Mouse (Mus musculus): ENCODE data around the gene Smpd1.

Smpd1 gene

GRCm38 (mm10) chr7:105562317-105562716 is 8.2 kb downstream of the Smpd1 start:
- 64% methylated on average over 3 of the region's 3 CpGs for WGBS

- WGBS: 46% methylated on average over 3 of the region's 3 CpGs
Measured at GRCm38 (mm10) chr7:105563367-105563766, 9.2 kb downstream of the Smpd1 start.

GRCm38 (mm10) chr7:105565071-105565836 is 11.1 kb downstream of the Smpd1 start:
- whole genome bisulfite sequencing: 63% methylated on average over 17 of the region's 17 CpGs

- 11% methylated on average over 7 of the region's 7 CpGs for WGBS
Measured at GRCm38 (mm10) chr7:105568583-105568982, 14.4 kb downstream of the Smpd1 start.

- WGBS: 6% methylated on average over 6 of the region's 6 CpGs
Measured at GRCm38 (mm10) chr7:105568988-105569471, 14.9 kb downstream of the Smpd1 start.

GRCm38 (mm10) chr7:105569512-105570496 is 15.6 kb downstream of the Smpd1 start:
- WGBS: 16% methylated on average over 12 of the region's 12 CpGs

GRCm38 (mm10) chr7:105570756-105571155 is 16.6 kb downstream of the Smpd1 start:
- WGBS: 34% methylated on average over 4 of the region's 4 CpGs

GRCm38 (mm10) chr7:105572949-105573348 is 18.8 kb downstream of the Smpd1 start:
- WGBS: 41% methylated on average over 8 of the region's 8 CpGs

GRCm38 (mm10) chr7:105574537-105574936 is 20.4 kb downstream of the Smpd1 start:
- WGBS: 63% methylated on average over 4 of the region's 4 CpGs

GRCm38 (mm10) chr7:105576166-105576748 is 22.1 kb downstream of the Smpd1 start:
- 28% methylated on average over 3 of the region's 3 CpGs for WGBS

- 68% methylated on average over 6 of the region's 6 CpGs for WGBS
Measured at GRCm38 (mm10) chr7:105577377-105577871, 23.3 kb downstream of the Smpd1 start.

- WGBS: 55% methylated on average over 2 of the region's 2 CpGs
Measured at GRCm38 (mm10) chr7:105578481-105578880, 24.3 kb downstream of the Smpd1 start.

GRCm38 (mm10) chr7:105580627-105581089 is 26.5 kb downstream of the Smpd1 start:
- 2% methylated on average over 21 of the region's 22 CpGs for WGBS

GRCm38 (mm10) chr7:105581094-105581703 is 27.0 kb downstream of the Smpd1 start, which contains the start of gene Apbb1:
Gene Apbb1, minus strand, starts transcription at chr7:105581653.
- WGBS: under 1% methylated on average over 54 of the region's 54 CpGs

GRCm38 (mm10) chr7:105581959-105582358 is 27.8 kb downstream of the Smpd1 start:
- WGBS: 53% methylated on average over 2 of the region's 2 CpGs

- 67% methylated on average over 9 of the region's 9 CpGs for WGBS
Measured at GRCm38 (mm10) chr7:105588325-105588912, 34.3 kb downstream of the Smpd1 start.

GRCm38 (mm10) chr7:105590097-105590496 is 35.9 kb downstream of the Smpd1 start:
- WGBS: 50% methylated on average over 7 of the region's 7 CpGs

- 42% methylated on average over 9 of the region's 9 CpGs for WGBS
Measured at GRCm38 (mm10) chr7:105602860-105603623, 48.9 kb downstream of the Smpd1 start.
